Mouse (Mus musculus) bone marrow, adult 2 months (tissue): Measurements from ENCODE around the gene Map2k5. TPM values are rescaled to one million over a fixed set of nuclear protein-coding genes. Genes with fewer than 3 reads are reported as not detected.

ENCODE experiments used
- H3K27ac ChIP-seq: fragments of 200-500 bp; 2 replicates; pipeline ENCODE4 v1.5.1; 2012; ENCODE audit warnings: low read depth, mild to moderate bottlenecking, control low read depth, inconsistent platforms, low read length; ENCODE audit not compliant: control insufficient read depth, poor library complexity, insufficient read depth
- H3K4me1 ChIP-seq: fragments of 200-500 bp; 2 replicates; pipeline ENCODE4 v1.6.1; 2011; ENCODE audit warnings: low read length; ENCODE audit not compliant: control insufficient read depth, insufficient read depth
- H3K4me3 ChIP-seq: fragments of 200-500 bp; replicated peaks from 2 replicates; pipeline ENCODE3; 2011; ENCODE audit warnings: mild to moderate bottlenecking, low read depth, low read length, control low read depth; ENCODE audit not compliant: control insufficient read depth
- CTCF ChIP-seq: fragments of 200-500 bp; IDR thresholded peaks from 2 replicates; pipeline ENCODE4 v1.5.1; 2011; ENCODE audit warnings: low read length, control low read depth; ENCODE audit not compliant: control insufficient read depth, insufficient read depth
- POLR2A ChIP-seq: fragments of 200-500 bp; IDR thresholded peaks from 2 replicates; pipeline ENCODE4 v1.6.1; 2011; ENCODE audit warnings: low read depth, mild to moderate bottlenecking, control low read depth, low read length, borderline replicate concordance; ENCODE audit not compliant: control insufficient read depth
- WGBS: fragments of 180-500 bp; shearing (Covaris S2); methylation state at CpG from one replicate; pipeline ENCODE4 v1.1.7; 2018; 5-methylcytosine and 5-hydroxymethylcytosine counted together
- polyA plus RNA-seq: library from polyadenylated mRNA; stranded (reverse); fragments of >200 nt; gene quantifications from 2 replicates; pipeline ENCODE4 v1.2.4, GENCODE M21; 2011; ENCODE audit warnings: low replicate concordance; ENCODE audit not compliant: missing spikeins, insufficient read depth, insufficient read length

The Map2k5 gene
- polyA plus RNA-seq, 1 experiment = 13.9 TPM

GRCm38 (mm10) chr9:63141641-63142334 is 235.9 kb downstream of the Map2k5 start:
- H3K4me1 ChIP-seq = no peaks in the 10 kb centered on the region
- 2% methylated on average over 24 of the region's 24 CpGs for WGBS
- H3K4me3 ChIP-seq = no peak overlapping the region
- TF ChIP-seq POLR2A = no peak
- no peak for TF ChIP-seq CTCF
- H3K27ac ChIP-seq = no peak overlapping the region

- Histone ChIP-seq H3K27ac (no peak overlapping the region), H3K4me1 (no peaks in the 10 kb centered on the region), H3K4me3 (no peak overlapping the region)
- 10% methylated on average over 9 of the region's 9 CpGs for WGBS
- TF ChIP-seq CTCF = no peak
- TF ChIP-seq POLR2A = no peak
Observed at GRCm38 (mm10) chr9:63140211-63140610, 237.5 kb downstream of the Map2k5 start.

GRCm38 (mm10) chr9:63139661-63140060 is 238.0 kb downstream of the Map2k5 start:
- WGBS = 22% methylated on average over 17 of the region's 17 CpGs
- no peaks in the 10 kb centered on the region; the same call in 1 of the 2 replicates for H3K4me1 ChIP-seq
- no peak for TF ChIP-seq POLR2A
- no peak for TF ChIP-seq CTCF
- no peak overlapping the region for H3K27ac ChIP-seq
- H3K4me3 ChIP-seq = no peak overlapping the region

GRCm38 (mm10) chr9:63138481-63138967 is 239.2 kb downstream of the Map2k5 start:
- 4% methylated on average over 31 of the region's 31 CpGs for WGBS
- Histone ChIP-seq H3K27ac (no peak overlapping the region), H3K4me1 (no peaks in the 10 kb centered on the region; the same call in 1 of the 2 replicates), H3K4me3 (no peak overlapping the region)
- TF ChIP-seq POLR2A (no peak), CTCF (no peak)

GRCm38 (mm10) chr9:63137615-63137915 is 240.1 kb downstream of the Map2k5 start:
- WGBS = 7% methylated on average over 6 of the region's 6 CpGs
- Histone ChIP-seq H3K4me1 (no peaks in the 10 kb centered on the region; the same call in 1 of the 2 replicates), H3K4me3 (no peak overlapping the region), H3K27ac (no peak overlapping the region)
- TF ChIP-seq CTCF (no peak), POLR2A (no peak)

- no peaks in the 10 kb centered on the region; the same call in 1 of the 2 replicates for H3K4me1 ChIP-seq
Observed at GRCm38 (mm10) chr9:63136756-63137614, 240.7 kb downstream of the Map2k5 start.

GRCm38 (mm10) chr9:63136241-63136640 is 241.5 kb downstream of the Map2k5 start:
- Histone ChIP-seq H3K27ac (no peak overlapping the region), H3K4me3 (no peak overlapping the region), H3K4me1 (no peaks in the 10 kb centered on the region; the same call in 1 of the 2 replicates)
- WGBS = 5% methylated on average over 8 of the region's 8 CpGs
- no peak for TF ChIP-seq CTCF
- no peak for TF ChIP-seq POLR2A

More at GRCm38 (mm10) chr9:63136756-63137614, 240.7 kb downstream of the Map2k5 start:
- WGBS = 6% methylated on average over 19 of the region's 19 CpGs
- TF ChIP-seq POLR2A (no peak), CTCF (no peak)
- H3K27ac ChIP-seq = no peak overlapping the region
- no peak overlapping the region for H3K4me3 ChIP-seq

- TF ChIP-seq CTCF (peak; percentile 53), POLR2A (no peak)
- Histone ChIP-seq H3K27ac (no peak overlapping the region), H3K4me3 (no peak overlapping the region), H3K4me1 (no peaks in the 10 kb centered on the region; the same call in 1 of the 2 replicates)
- under 1% methylated on average over 16 of the region's 16 CpGs for WGBS
Observed at GRCm38 (mm10) chr9:63135801-63136200, 241.9 kb downstream of the Map2k5 start.
